Comparison of ENCODE assay signal across 8 mouse cellular contexts in genomic region chr11:88551034-88551433, GRCm38 (mm10).
DNase-seq lines count a peak whose midpoint lies in the region; ATAC-seq and TF ChIP-seq lines count a peak whose summit lies in the region.

No protein-coding gene starts in this region.

- H3K36me3 ChIP-seq in G1E (replicated peaks) = peaks cover 66% of the 10 kb centered on the region
- H3K36me3 ChIP-seq in forebrain, embryonic 13.5 days (ENCODE audit: poor library complexity, severe bottlenecking) = no peaks in the 10 kb centered on the region
- no peaks in the 10 kb centered on the region for H3K36me3 ChIP-seq in midbrain, embryonic 10.5 days

- H3K27me3 ChIP-seq in G1E (ENCODE audit: insufficient read depth, low read length) = no peaks in the 10 kb centered on the region
- H3K27me3 ChIP-seq in forebrain, embryonic 13.5 days = no peaks in the 10 kb centered on the region
- no peaks in the 10 kb centered on the region for H3K27me3 ChIP-seq in midbrain, embryonic 10.5 days (ENCODE audit: low read depth, poor library complexity, severe bottlenecking)

- TF ChIP-seq CTCF in G1E (IDR thresholded peaks at IDR 0.05; ENCODE audit: low read depth, low read length) = no peak

- peak; percentile 31; the same call in 1 of the 2 replicates for ATAC-seq in G1E (ENCODE audit: extremely low read depth, insufficient number of reproducible peaks, low FRiP score, poor library complexity, severe bottlenecking)
- peak; percentile 72 for ATAC-seq in forebrain, embryonic 13.5 days
- ATAC-seq in hematopoietic stem cell, adult 5-6 weeks (replicated peaks in 1 of 2; ENCODE audit: insufficient read depth in 1 of 2, low FRiP score in 2 of 2, low TSS enrichment in 1 of 2, low read depth in 1 of 2, poor library complexity in 2 of 2, severe bottlenecking in 2 of 2) = peak; percentile 78 to 89; a peak in 3 of 4 replicates

- H3K9me3 ChIP-seq in G1E (replicated peaks) = no peaks in the 10 kb centered on the region
- no peaks in the 10 kb centered on the region for H3K9me3 ChIP-seq in forebrain, embryonic 13.5 days (replicated peaks)
- no peaks in the 10 kb centered on the region for H3K9me3 ChIP-seq in midbrain, embryonic 10.5 days (replicated peaks)

- peak overlapping the region; percentile 38; the same call in 1 of the 2 replicates for H3K9ac ChIP-seq in forebrain, embryonic 13.5 days

- H3K4me3 ChIP-seq in G1E (ENCODE audit: low read depth, low read length) = peak overlapping the region; percentile 2; the same call in 1 of the 2 replicates
- H3K4me3 ChIP-seq in forebrain, embryonic 13.5 days = no peak overlapping the region
- no peak overlapping the region for H3K4me3 ChIP-seq in midbrain, embryonic 10.5 days

- peak overlapping the region; percentile 60 for H3K27ac ChIP-seq in forebrain, embryonic 13.5 days
- peak overlapping the region; percentile 67 for H3K27ac ChIP-seq in midbrain, embryonic 10.5 days (replicated peaks)

- intact Hi-C loops in left cerebral cortex, postnatal 14 days (cut with DNase I) = loop anchor here (5.0 kb wide), 2 partner anchors 166 to 271 kb away; partner anchors contain the start of gene Msi2

- no peak overlapping the region for H3K4me2 ChIP-seq in forebrain, embryonic 13.5 days

- 15% methylated on average over 3 of the region's 3 CpGs for WGBS in forebrain, embryonic 13.5 days
- 21% methylated on average over 3 of the region's 3 CpGs for whole genome bisulfite sequencing in midbrain, embryonic 10.5 days

- DNase-seq in 3134 (ENCODE audit: extremely low read depth, insufficient read length, low spot score) (peak; percentile 72), G1E (ENCODE audit: low spot score) (peak; percentile 62)
- DNase-seq in left cerebral cortex, postnatal 14 days (ENCODE audit: low spot score in 2 of 2) = peak; percentile 38 to 58
- no peak for DNase-seq in midbrain, embryonic 10.5 days (ENCODE audit: low spot score)
- DNase-seq in spleen, postnatal 14 days (ENCODE audit: low spot score in 2 of 2) = peak; percentile 23 to 28
- no peak for DNase-seq in ovary, postnatal 10 days (ENCODE audit: low spot score)

- peaks cover 88% of the 10 kb centered on the region for H3K4me1 ChIP-seq in G1E (ENCODE audit: insufficient read depth, low read depth, low read length)
- peaks cover 95% of the 10 kb centered on the region for H3K4me1 ChIP-seq in forebrain, embryonic 13.5 days
- H3K4me1 ChIP-seq in midbrain, embryonic 10.5 days = peaks cover 94% of the 10 kb centered on the region

Comparison
In these comparisons a context has a peak if more than half of its experiments do, and no peak if none do; other contexts are left out.
1. DNase-seq: peak in 3134 (single experiment), G1E (single experiment), left cerebral cortex, postnatal 14 days (2 of 2) and spleen, postnatal 14 days (2 of 2); none in midbrain, embryonic 10.5 days (single experiment) and ovary, postnatal 10 days (single experiment).
2. ATAC-seq: peak in every context shown above with its lines; median percentile 84 in hematopoietic stem cell, adult 5-6 weeks; 72 in forebrain, embryonic 13.5 days; 31 in G1E.